Mouse (Mus musculus) liver, adult 2 months (tissue): ENCODE results near the gene Tmem106a.

Experiments
- CTCF ChIP-seq: fragments of 200-500 bp; IDR thresholded peaks from 2 replicates; pipeline ENCODE4 v1.5.1; 2011; ENCODE audit warnings: low read depth, low read length, control low read depth
- POLR2A ChIP-seq: fragments of 200-500 bp; IDR thresholded peaks from 2 replicates; pipeline ENCODE4 v1.6.1; 2011; ENCODE audit warnings: low read length, control low read depth; ENCODE audit not compliant: insufficient read depth; ENCODE audit errors: extremely low read depth

DNA sequence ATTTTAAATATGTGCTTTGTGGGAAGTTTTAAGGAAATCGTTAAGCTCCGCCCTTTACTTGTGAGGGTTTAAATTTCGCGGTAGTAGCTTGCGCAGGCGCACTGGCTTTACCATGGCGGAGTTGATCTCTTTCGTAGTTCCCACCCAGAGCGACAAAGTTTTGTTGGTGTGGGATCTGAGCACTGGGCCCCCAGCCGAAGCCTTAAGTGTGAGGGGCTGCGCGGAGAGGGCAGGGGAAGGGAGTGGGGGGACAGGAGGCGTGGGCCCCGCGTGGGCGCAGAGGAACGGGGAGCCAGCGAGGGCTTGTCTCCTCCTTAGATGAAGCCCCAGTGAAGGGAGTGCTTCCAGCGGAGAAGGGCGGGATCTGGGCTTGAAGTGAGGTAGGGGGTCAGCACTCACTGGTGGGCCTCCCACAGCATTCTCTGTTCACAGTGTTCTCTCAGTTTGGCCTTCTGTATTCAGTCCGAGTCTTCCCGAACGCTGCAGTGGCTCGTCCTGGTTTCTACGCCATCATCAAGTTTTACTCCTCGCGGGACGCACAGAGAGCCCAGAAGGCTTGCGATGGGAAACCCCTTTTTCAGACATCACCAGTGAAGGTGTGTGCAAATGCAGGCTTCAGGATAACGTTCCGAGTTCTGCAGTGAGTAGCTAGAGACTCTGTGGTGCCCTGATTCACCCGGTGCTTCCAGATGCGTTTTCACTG is 46.0 kb downstream of the Tmem106a start:
- no peak for TF ChIP-seq CTCF
- 0 out of 2 replicates have a peak, but pooled peaks have one; percentile 9 for TF ChIP-seq POLR2A
